Mouse (Mus musculus): Measurements from ENCODE around the gene Lamb3. TPM values are rescaled to one million over a fixed set of nuclear protein-coding genes. Genes with fewer than 3 reads are reported as not detected.

The Lamb3 gene
- total and polyA plus RNA-seq, 3 experiments = 10.1 to 14.6 (median 12.3) TPM

- Histone ChIP-seq H3K79me2 (replicated peaks; ENCODE audit: control insufficient read depth, extremely low read depth, insufficient read depth, poor library complexity, severe bottlenecking) (peaks cover 6% of the 10 kb centered on the region; the same call in 1 of the 2 replicates), H3K36me3 (replicated peaks in 1 of 2; ENCODE audit: control insufficient read depth in 1 of 2, insufficient read depth in 1 of 2, low read length in 1 of 2) (peaks cover 87 to 94% of the 10 kb centered on the region in 2 experiments), H3K9ac (ENCODE audit: insufficient read depth, low read depth) (no peak overlapping the region), H3K4me2 (ENCODE audit: insufficient read depth, low read depth, poor library complexity, severe bottlenecking) (no peak overlapping the region), H3K9me3 (replicated peaks; ENCODE audit: low read length) (no peaks in the 10 kb centered on the region), H3K4me1 (ENCODE audit: control insufficient read depth in 1 of 2, insufficient read depth in 2 of 2) (peaks cover 10 to 80% of the 10 kb centered on the region in 2 experiments), H3K27me3 (replicated peaks) (no peaks in the 10 kb centered on the region), H3K4me3 (replicated peaks in 1 of 3; ENCODE audit: low read depth in 2 of 3, low read length in 2 of 3, poor library complexity in 1 of 3) (no peak overlapping the region), H3K27ac (ENCODE audit: insufficient read depth, low read depth) (peak overlapping the region; percentile 13)
- no peak for TF ChIP-seq ZNF384 (IDR thresholded peaks at IDR 0.05; ENCODE audit: low read depth, low read length)
- TF ChIP-seq KAT2A (IDR thresholded peaks at IDR 0.05; ENCODE audit: insufficient replicate concordance, low read length) = no peak
- no peak for TF ChIP-seq MYC (IDR thresholded peaks at IDR 0.05; ENCODE audit: low read depth, low read length)
- no peak for TF ChIP-seq ETS1 (conservative IDR thresholded peaks at IDR 0.05; ENCODE audit: low read depth, low read length)
- no peak for TF ChIP-seq MAFK (IDR thresholded peaks at IDR 0.05; ENCODE audit: insufficient replicate concordance, low read length)
- no peak for TF ChIP-seq E2F4 (IDR thresholded peaks at IDR 0.05; ENCODE audit: insufficient replicate concordance, low read depth, low read length)
- no peak for TF ChIP-seq NRF1 (IDR thresholded peaks at IDR 0.05; ENCODE audit: low read depth, low read length)
- no peak for TF ChIP-seq EP300 (IDR thresholded peaks at IDR 0.05; ENCODE audit: low read length)
- no peak for TF ChIP-seq MXI1 (IDR thresholded peaks at IDR 0.05; ENCODE audit: low read depth, low read length)
- no peak for TF ChIP-seq MAX (IDR thresholded peaks at IDR 0.05; ENCODE audit: low read length)
- no peak for DNase-seq (ENCODE audit: extremely low read depth)
- dilution Hi-C loops (cut with MboI; ENCODE audit: extremely low pct_ligation_motif_present, extremely low pct_unique_long_range_greater_than_20kb, low sequenced_read_pairs) = no loop called here
- in situ Hi-C loops (cut with MboI; ENCODE audit: low pct_ligation_motif_present, low pct_unique_long_range_greater_than_20kb, low sequenced_read_pairs) = no loop called here
Observed at GRCm38 (mm10) chr1:193191675-193192283, 15.7 kb upstream of the Lamb3 start.

- Histone ChIP-seq H3K36me3 (replicated peaks in 1 of 2; ENCODE audit: control insufficient read depth in 1 of 2, insufficient read depth in 1 of 2, low read length in 1 of 2) (peaks cover 82 to 93% of the 10 kb centered on the region in 2 experiments), H3K27me3 (replicated peaks) (no peaks in the 10 kb centered on the region), H3K4me2 (ENCODE audit: insufficient read depth, low read depth, poor library complexity, severe bottlenecking) (no peak overlapping the region), H3K9ac (ENCODE audit: insufficient read depth, low read depth) (no peak overlapping the region), H3K79me2 (replicated peaks; ENCODE audit: control insufficient read depth, extremely low read depth, insufficient read depth, poor library complexity, severe bottlenecking) (peaks cover 19% of the 10 kb centered on the region), H3K9me3 (replicated peaks; ENCODE audit: low read length) (no peaks in the 10 kb centered on the region), H3K4me1 (ENCODE audit: control insufficient read depth in 1 of 2, insufficient read depth in 2 of 2) (peaks cover 24 to 91% of the 10 kb centered on the region in 2 experiments), H3K27ac (ENCODE audit: insufficient read depth, low read depth) (no peak overlapping the region), H3K4me3 (replicated peaks in 1 of 3; ENCODE audit: low read depth in 2 of 3, low read length in 2 of 3, poor library complexity in 1 of 3) (no peak overlapping the region)
- dilution Hi-C loops (cut with MboI; ENCODE audit: extremely low pct_ligation_motif_present, extremely low pct_unique_long_range_greater_than_20kb, low sequenced_read_pairs) = no loop called here
- no peak for DNase-seq (ENCODE audit: extremely low read depth)
- in situ Hi-C loops (cut with MboI; ENCODE audit: low pct_ligation_motif_present, low pct_unique_long_range_greater_than_20kb, low sequenced_read_pairs) = no loop called here
- TF ChIP-seq MAZ (IDR thresholded peaks at IDR 0.05; ENCODE audit: low read depth, low read length) (no peak), RAD21 (IDR thresholded peaks at IDR 0.05; ENCODE audit: low read depth, low read length) (no peak)
Observed at GRCm38 (mm10) chr1:193194416-193195140, 12.9 kb upstream of the Lamb3 start.

Measured in CH12.LX (cell line).